Mouse (Mus musculus): Measurements from ENCODE around the gene Irak2.

GRCm38 (mm10) chr6:113643021-113643420, 4.8 kb downstream of the Irak2 start:
- TF ChIP-seq CTCF (IDR thresholded peaks at IDR 0.05; ENCODE audit: low read depth) (no peak), EP300 (IDR thresholded peaks at IDR 0.05; ENCODE audit: low read depth) (no peak)
